Mouse (Mus musculus) megakaryocyte progenitor cell, adult 5-6 weeks (primary cell): Measurements from ENCODE around the gene Gabrb1. TPM values are rescaled to one million over a fixed set of nuclear protein-coding genes. Genes with fewer than 3 reads are reported as not detected.

Experiments
- ATAC-seq: replicated peaks from 2 replicates; pipeline ENCODE4 v1.8.0; 2016; ENCODE audit warnings: mild to moderate bottlenecking, moderate TSS enrichment, inconsistent platforms; ENCODE audit not compliant: poor library complexity
- total RNA-seq, 2 experiments: library from RNA; stranded (forward) in 1 of 2; stranded (reverse) in 1 of 2; fragments of 157-497, 149-512 nt in 1 of 2; fragments of 200-1000 nt in 1 of 2; gene quantifications; 2 replicates each; pipeline versions ENCODE4 v1.2.3 to v1.2.4; 2015 to 2017

Gabrb1 gene
- total RNA-seq (2015) (not detected in 2 replicates), total RNA-seq (2017) (not detected in 2 replicates)

DNA sequence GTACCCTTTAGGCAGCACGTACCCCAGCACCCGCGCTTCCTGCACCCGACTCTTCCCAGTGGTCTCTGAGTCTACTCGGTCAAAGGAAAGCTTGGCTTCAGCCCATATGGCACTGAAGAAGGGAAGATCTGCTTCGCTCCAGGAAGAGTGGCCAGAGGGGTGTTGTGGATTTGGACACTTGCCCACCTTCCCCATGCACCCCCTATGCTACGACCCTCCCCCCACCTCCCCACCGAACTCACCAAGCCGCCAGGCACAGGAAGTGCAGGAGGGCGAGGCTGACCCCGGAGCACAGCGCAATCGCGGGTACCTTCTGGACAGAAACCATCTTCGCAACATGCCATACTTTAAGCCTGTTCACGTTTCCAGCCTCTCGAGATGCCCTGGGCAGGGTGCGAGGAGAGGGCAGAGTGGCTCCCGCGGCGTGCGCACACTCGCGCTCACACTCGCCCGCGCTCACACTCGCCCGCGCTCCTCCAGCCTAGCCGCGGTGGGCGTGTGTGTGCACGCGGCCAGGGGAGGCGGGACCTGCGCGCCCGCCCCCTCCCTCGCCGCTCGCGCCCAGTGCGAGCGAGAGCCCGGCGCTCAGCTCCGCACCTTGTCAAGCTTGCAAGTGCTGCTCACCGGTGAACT lies at the start of gene Gabrb1:
Gene Gabrb1, plus strand, starts transcription at position 632 of the 633 bp plus-strand sequence.
- peak; percentile 69 for ATAC-seq

GRCm38 (mm10) chr5:71608735-71609134 lies 49.2 kb upstream of the Gabrb1 start:
- ATAC-seq, result no peak

DNA sequence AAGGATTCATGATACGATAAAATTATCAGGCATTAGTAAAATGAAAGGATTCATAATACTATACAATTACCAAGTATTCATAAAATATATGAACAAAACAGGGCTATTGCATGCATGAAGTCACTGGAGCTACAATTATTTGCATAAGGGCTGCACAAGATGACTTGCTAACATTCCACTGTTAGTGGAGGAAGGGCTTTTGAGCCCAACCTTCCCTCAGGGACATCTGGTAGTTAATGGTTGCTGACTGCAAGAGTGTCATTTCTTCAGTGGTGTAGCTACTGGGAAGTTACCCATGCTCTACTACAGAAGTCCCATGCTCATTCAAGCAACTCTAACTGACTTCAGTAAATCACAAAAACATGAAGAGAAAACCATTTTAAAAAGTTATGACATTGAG lies 43.6 kb upstream of the Gabrb1 start:
- ATAC-seq, result no peak

DNA sequence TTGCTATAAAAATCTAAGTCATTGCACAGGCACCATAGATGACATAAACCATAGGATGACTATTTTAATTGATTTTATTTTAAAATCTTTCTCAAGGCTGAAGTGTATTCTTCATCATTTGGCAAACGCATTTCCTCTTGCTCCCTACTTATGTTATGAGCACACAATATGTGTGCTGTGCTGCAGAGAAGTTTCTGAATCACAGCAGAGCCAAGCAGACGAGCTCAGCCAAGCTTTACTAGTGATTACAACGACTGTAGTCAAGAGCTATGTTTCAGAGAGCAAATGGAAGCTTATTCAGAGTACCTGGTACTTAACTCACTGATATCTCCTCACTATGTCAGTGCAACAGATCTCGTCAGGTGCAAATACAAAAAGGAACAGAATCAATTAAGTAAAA lies 41.2 kb upstream of the Gabrb1 start:
- no peak for ATAC-seq

DNA sequence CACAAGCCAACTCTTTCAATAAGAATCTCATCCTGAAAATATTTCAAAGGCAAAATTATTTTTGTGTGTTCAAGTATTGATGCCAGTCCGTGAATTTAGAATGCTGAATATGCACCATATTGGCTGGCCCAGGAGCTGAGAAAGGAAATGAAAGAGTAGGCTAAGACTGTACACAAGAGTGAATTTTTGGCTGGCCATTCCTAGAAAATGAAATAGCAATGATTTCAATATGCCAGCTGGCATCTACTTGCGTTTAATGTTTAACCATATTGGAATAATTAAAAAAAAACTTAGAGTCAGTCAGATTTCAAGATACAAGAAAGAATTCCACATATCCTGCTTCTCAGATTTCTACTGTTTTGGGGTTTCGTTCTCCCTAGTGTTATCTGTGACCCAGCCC lies 30.1 kb upstream of the Gabrb1 start:
- no peak for ATAC-seq

GRCm38 (mm10) chr5:71639804-71640203 lies 18.1 kb upstream of the Gabrb1 start:
- no peak for ATAC-seq

- ATAC-seq, result no peak
Observed at GRCm38 (mm10) chr5:71648108-71648507, 9.8 kb upstream of the Gabrb1 start.

- no peak for ATAC-seq
Observed at GRCm38 (mm10) chr5:71654056-71654455, 3.9 kb upstream of the Gabrb1 start.

DNA sequence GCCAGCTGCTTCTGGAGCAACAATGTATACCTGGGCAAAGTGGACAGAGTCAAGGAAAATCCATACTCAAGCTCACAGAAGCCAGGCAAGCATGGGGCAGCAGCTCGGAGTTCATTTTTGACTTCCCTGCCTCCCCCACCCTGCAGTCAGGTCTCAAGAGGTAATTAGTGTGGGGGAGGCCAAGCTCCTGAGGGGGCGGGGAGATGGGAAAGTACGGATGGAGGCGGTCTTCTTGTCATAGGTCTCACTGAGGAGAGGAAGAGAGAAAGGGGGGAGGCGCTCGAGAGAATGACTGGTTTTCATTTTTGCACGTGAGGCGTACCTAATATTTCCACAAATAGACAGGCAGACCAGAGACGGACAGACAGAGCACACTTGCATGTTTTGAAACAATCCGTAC lies 1.1 kb upstream of the Gabrb1 start:
- ATAC-seq, result no peak

- ATAC-seq, result 0 out of 2 replicates have a peak, but pooled peaks have one; percentile 20
Observed at GRCm38 (mm10) chr5:71658115-71658497, 193 bp downstream of the Gabrb1 start, which contains the start of gene Gabra4. Gene Gabra4 (minus strand): TSS chr5:71658308.

GRCm38 (mm10) chr5:71665593-71665992 lies 7.7 kb downstream of the Gabrb1 start:
- ATAC-seq, result no peak

GRCm38 (mm10) chr5:71699696-71700467 lies 42.0 kb downstream of the Gabrb1 start:
- ATAC-seq, result no peak

DNA sequence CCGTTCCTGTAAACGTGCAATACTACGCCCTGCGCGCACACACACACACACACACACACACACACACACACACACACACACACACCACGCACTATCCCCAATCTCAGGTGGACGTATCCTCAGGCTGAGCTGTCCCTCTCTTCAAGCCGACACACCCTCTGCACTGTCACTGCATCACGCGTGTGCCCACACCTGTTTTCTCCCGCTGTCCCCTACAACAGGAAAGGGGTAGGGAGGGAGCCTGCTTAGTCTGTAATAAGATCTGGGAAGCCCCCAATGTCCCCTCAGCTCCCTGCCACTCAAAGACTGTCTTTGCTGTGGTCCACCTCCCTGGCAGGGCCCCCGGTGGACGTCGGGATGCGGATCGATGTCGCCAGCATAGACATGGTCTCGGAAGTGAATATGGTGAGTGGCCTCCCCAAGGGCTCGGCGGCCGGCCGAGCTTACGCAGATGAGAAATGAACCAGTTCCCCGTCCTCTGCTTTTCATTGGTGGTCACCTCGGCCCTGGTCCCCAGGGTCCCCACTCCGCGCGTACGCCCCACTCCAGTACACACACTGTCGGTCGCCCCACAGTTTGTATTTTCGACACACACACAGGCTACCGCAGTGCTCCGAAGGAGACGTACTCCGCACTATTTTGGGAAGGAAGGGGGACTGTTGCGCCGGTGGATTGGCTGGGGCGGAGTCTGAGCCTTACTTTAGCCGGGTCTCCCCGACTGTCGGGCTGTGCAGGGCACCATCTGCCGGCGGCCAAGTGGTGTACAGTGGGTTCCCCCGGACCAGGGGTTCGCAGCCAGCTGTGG lies 42.8 kb downstream of the Gabrb1 start:
- ATAC-seq, result peak; percentile 57

DNA sequence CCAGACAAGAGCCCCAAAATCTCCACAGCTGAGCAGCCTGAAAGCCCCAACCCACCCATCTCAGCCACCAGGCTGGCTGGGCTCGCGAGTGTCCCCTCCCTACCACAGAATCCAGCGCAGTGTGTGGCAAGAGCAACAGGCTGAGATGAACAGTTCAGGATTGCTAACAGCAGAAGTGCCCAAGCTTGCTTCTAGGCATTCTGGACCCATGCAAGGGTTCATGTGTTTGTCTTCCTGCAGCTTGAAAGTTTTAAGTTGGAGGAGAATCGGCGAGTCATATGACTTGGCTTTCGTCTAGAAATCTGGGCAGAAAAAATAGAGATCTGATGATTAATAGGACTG lies 43.3 kb downstream of the Gabrb1 start:
- no peak for ATAC-seq

DNA sequence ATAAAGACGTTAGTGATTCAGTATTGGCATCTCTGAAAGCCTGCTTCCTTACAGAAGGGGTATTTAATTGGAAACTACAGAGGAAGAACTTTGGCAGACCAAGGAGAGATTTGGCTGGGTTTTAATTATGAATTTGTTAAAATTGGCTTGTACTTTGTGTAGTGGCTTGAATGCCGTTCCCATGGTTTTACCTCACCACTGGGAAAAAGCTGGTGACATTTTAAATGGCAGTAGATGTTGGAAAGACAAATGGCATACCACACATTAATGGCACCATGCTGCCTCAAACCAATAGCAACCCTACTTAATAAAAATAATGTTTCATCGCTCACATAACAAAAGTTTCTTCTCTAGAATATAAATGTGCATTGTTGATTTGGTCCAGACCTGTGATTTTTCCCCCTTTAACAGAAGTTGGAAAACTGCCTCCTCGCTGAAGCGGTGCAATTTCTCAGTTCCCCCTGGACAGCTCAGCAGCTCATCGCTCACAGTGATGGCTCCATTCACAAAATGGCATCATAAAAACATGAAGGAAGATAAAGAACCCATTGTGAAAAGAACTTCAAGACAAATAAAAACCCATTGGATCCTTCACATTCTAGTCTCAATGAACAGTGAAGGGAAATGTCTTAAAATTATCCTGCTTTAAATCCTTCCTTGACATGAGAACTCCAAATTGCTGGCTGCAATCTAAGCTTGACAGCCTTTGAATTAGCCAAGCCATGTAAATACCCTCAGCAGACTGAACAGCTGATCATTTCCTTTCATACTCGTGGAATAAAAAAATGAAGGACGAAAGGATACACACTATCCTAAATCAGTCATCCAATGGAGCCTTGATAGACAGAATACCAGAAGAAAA lies 75.2 kb downstream of the Gabrb1 start:
- ATAC-seq, result no peak

- ATAC-seq, result no peak
Observed at GRCm38 (mm10) chr5:71747411-71747810, 89.5 kb downstream of the Gabrb1 start.

DNA sequence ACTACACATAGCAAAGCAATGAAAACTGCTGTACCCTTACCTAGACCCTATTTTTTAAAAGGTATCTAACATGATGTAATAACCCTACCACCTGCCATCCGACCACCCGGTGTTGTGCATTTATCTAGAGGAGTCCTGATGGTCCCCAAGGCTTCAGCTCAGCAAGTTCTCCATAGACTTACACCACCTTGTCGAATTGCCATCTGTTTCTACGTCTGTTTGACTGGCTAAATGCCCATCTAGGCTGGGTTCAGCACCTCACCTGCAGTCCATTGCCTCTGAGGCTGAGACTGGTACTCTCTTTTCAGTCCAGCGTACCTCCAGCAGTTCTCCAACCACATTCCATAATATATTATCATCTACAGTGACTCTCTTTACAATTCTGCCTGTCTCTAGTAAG lies 96.1 kb downstream of the Gabrb1 start:
- ATAC-seq, result no peak

DNA sequence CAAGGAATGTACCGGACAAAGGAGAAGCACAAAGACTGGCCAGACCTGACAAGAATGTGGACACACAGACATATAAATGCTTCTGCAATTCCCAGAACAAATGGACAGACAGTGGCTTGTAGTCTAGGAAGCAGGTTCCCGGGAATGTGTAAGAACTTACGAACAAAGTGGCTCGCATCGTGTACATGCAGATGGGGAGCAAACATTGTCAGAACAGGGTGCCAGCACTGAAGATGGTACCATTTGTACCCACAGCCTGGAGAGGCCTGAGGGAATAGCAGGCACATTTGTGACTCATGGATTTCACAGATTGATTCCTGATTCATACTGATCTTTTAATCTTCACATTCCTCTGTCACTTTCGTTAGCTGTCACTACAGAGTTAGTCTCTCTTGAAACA lies 103.2 kb downstream of the Gabrb1 start:
- ATAC-seq, result no peak

DNA sequence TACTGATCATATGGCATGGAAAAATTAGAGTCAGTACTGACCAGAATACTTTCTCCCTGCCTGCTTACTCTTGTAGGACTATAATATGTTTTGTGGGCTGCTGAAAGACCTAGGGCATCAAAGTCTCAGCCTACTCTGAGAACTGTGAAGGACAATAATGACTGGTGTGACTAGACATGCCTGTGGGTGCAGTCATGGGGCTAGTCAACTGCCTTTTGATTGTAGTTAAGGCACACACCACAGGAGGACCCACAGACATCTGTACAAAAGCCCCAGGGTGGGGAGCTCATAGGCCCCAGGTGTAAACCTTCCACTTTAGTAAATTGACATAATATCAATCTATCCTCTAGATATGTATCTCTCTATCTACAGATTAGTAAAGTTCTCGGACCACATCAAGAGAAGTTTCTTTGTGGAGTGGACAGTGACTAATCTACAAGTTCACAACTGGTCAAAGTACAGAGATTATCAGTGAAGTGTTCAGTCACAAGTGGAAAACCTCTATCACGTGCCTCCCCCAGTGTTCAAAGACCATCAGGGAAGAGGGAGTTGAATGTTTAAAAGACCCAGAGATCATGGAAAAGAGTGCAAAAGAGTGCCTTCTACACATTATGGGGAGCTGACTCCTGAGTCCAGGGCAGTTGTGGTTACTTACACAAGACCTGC lies 123.7 kb downstream of the Gabrb1 start:
- no peak for ATAC-seq

GRCm38 (mm10) chr5:71822862-71823261 lies 164.9 kb downstream of the Gabrb1 start:
- no peak for ATAC-seq
